8 mouse cellular contexts compared by ENCODE assay signal in the genomic region with DNA sequence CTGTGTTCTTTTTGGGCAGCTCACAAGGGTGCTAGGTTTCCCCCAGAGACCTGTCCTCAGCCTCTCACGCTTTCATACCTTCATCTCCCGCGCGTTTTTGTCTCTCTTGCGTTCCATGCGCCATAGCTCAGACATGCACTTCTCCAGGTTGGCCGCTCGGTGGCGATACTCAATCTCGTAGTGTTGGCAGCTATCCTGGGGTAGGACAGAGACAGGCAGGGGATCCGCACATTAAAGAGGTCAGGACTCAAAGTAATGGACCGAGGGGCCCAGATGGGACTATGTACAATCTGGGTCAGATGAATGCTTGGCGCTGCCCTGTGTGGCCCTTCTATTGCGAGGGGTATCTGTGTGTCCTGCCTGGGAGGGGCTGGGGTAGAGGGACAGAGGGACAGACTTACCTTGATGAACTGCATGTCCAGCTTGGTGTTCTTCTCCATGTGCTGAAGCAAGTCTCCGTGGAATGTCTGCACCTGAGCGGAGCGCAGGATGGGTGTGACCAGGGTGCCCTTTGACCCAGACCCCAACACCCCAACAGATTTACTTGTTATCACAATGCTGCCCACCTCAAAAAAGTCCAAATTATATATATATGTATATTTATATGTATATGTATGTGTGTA. TPM values are rescaled to one million over a fixed set of nuclear protein-coding genes. Genes with fewer than 3 reads are reported as not detected.
DNase-seq lines count a peak whose midpoint lies in the region; ATAC-seq lines count a peak whose summit lies in the region.

No protein-coding gene starts in this region.

- peak overlapping the region; percentile 63 for H3K9ac ChIP-seq in heart, embryonic 12.5 days
- H3K9ac ChIP-seq in limb, embryonic 13.5 days, result no peak overlapping the region
- peak overlapping the region; percentile 59 for H3K9ac ChIP-seq in midbrain, embryonic 13.5 days (replicated peaks)

- H3K36me3 ChIP-seq in heart, embryonic 12.5 days, result no peaks in the 10 kb centered on the region
- no peaks in the 10 kb centered on the region for H3K36me3 ChIP-seq in limb, embryonic 13.5 days
- no peaks in the 10 kb centered on the region for H3K36me3 ChIP-seq in midbrain, embryonic 13.5 days

- H3K4me2 ChIP-seq in heart, embryonic 12.5 days, result peak overlapping the region; percentile 80
- H3K4me2 ChIP-seq in limb, embryonic 13.5 days (replicated peaks), result peak overlapping the region; percentile 69
- H3K4me2 ChIP-seq in midbrain, embryonic 13.5 days (replicated peaks), result peak overlapping the region; percentile 83

- H3K9me3 ChIP-seq in heart, embryonic 12.5 days (replicated peaks), result no peaks in the 10 kb centered on the region
- H3K9me3 ChIP-seq in limb, embryonic 13.5 days, result no peaks in the 10 kb centered on the region
- H3K9me3 ChIP-seq in midbrain, embryonic 13.5 days, result no peaks in the 10 kb centered on the region

- peak overlapping the region; percentile 39 for H3K4me3 ChIP-seq in heart, embryonic 12.5 days
- H3K4me3 ChIP-seq in limb, embryonic 13.5 days, result peak overlapping the region; percentile 35
- H3K4me3 ChIP-seq in midbrain, embryonic 13.5 days (replicated peaks), result peak overlapping the region; percentile 42

- 15% methylated on average over 17 of the region's 17 CpGs for WGBS in heart, embryonic 12.5 days
- 14% methylated on average over 17 of the region's 17 CpGs for WGBS in limb, embryonic 13.5 days
- 15% methylated on average over 17 of the region's 17 CpGs for WGBS in midbrain, embryonic 13.5 days

- peaks cover 9% of the 10 kb centered on the region for H3K4me1 ChIP-seq in heart, embryonic 12.5 days (replicated peaks)
- peaks cover 11% of the 10 kb centered on the region for H3K4me1 ChIP-seq in limb, embryonic 13.5 days
- peaks cover 9% of the 10 kb centered on the region for H3K4me1 ChIP-seq in midbrain, embryonic 13.5 days (replicated peaks)

- ATAC-seq in heart, embryonic 12.5 days (ENCODE audit: insufficient number of reproducible peaks, low FRiP score), result no peak
- ATAC-seq in limb, embryonic 13.5 days (ENCODE audit: low FRiP score, low read depth), result no peak
- ATAC-seq in midbrain, embryonic 13.5 days, result peak; percentile 53

- DNase-seq in gastrocnemius, postnatal 10 days, result peak; percentile 56
- no peak for DNase-seq in gastrocnemius, postnatal 25 days
- peak; percentile 74 for DNase-seq in CD4-positive helper T cell, adult 2 months (ENCODE audit: low read depth, low spot score)
- peak; percentile 62 for DNase-seq in brain, adult 2 months (ENCODE audit: low read depth, low spot score)
- peak; percentile 24 to 33 for DNase-seq in thymus, adult 18-20 months

- H3K27me3 ChIP-seq in heart, embryonic 12.5 days (replicated peaks), result peaks cover 21% of the 10 kb centered on the region
- peaks cover 39% of the 10 kb centered on the region for H3K27me3 ChIP-seq in limb, embryonic 13.5 days
- peaks cover 10% of the 10 kb centered on the region for H3K27me3 ChIP-seq in midbrain, embryonic 13.5 days

- H3K27ac ChIP-seq in heart, embryonic 12.5 days (ENCODE audit: poor library complexity, severe bottlenecking), result no peak overlapping the region
- H3K27ac ChIP-seq in limb, embryonic 13.5 days, result no peak overlapping the region
- H3K27ac ChIP-seq in midbrain, embryonic 13.5 days, result no peak overlapping the region

RNA-seq across cellular contexts. Expression of gene Baiap2l2, which starts 14.1 kb away (rescaled TPM):
- 1 to 10 TPM; 3.1 to 3.6 TPM for total RNA-seq in gastrocnemius, postnatal 10 days (2021)
- total RNA-seq in gastrocnemius, postnatal 25 days (2021), result 1 to 10 TPM; 1.6 to 1.9 TPM
- 9.3 and 11.9 TPM in 2 replicates for polyA plus RNA-seq in heart, embryonic 12.5 days (2016; fragmentation: Nextera tagmentation; extraction: Ambion mirVana)
- polyA plus RNA-seq in limb, embryonic 13.5 days (2015; fragmentation: Nextera tagmentation; extraction: Ambion mirVana), result 8.8 and 11.7 TPM in 2 replicates
- 0.72 and 1.4 TPM in 2 replicates for polyA plus RNA-seq in midbrain, embryonic 13.5 days (2015; fragmentation: Nextera tagmentation; extraction: Ambion mirVana)

RNA-seq across cellular contexts. Expression of gene Slc16a8, which starts 16.7 kb away (rescaled TPM):
- total RNA-seq in gastrocnemius, postnatal 10 days (2021), result under 1 TPM in 1 of 2 experiments, not detected in 1; 0.14 TPM
- total RNA-seq in gastrocnemius, postnatal 25 days (2021), result under 1 TPM in 1 of 2 experiments, not detected in 1; 0.20 TPM
- 0.36 and 0.65 TPM in 2 replicates for polyA plus RNA-seq in heart, embryonic 12.5 days (2016; fragmentation: Nextera tagmentation; extraction: Ambion mirVana)
- 0.33 and 0.59 TPM in 2 replicates for polyA plus RNA-seq in limb, embryonic 13.5 days (2015; fragmentation: Nextera tagmentation; extraction: Ambion mirVana)
- 0.22 and 0.23 TPM in 2 replicates for polyA plus RNA-seq in midbrain, embryonic 13.5 days (2015; fragmentation: Nextera tagmentation; extraction: Ambion mirVana)

RNA-seq across cellular contexts. Expression of gene Gm49486, which starts 42.0 kb away (rescaled TPM):
- total RNA-seq in gastrocnemius, postnatal 10 days (2021), result under 1 TPM; 0.45 to 0.54 TPM
- total RNA-seq in gastrocnemius, postnatal 25 days (2021), result under 1 TPM; 0.23 to 0.54 TPM
- polyA plus RNA-seq in heart, embryonic 12.5 days (2016; fragmentation: Nextera tagmentation; extraction: Ambion mirVana), result 0.49 and 1.0 TPM in 2 replicates
- 1.3 and 1.4 TPM in 2 replicates for polyA plus RNA-seq in limb, embryonic 13.5 days (2015; fragmentation: Nextera tagmentation; extraction: Ambion mirVana)
- 0.88 and 1.0 TPM in 2 replicates for polyA plus RNA-seq in midbrain, embryonic 13.5 days (2015; fragmentation: Nextera tagmentation; extraction: Ambion mirVana)

RNA-seq across cellular contexts. Expression of gene Pick1, which starts 42.3 kb away (rescaled TPM):
- 10 to 100 TPM; 21.4 to 24.8 TPM for total RNA-seq in gastrocnemius, postnatal 10 days (2021)
- 10 to 100 TPM; 24.8 to 28.5 TPM for total RNA-seq in gastrocnemius, postnatal 25 days (2021)
- 33.8 and 37.6 TPM in 2 replicates for polyA plus RNA-seq in heart, embryonic 12.5 days (2016; fragmentation: Nextera tagmentation; extraction: Ambion mirVana)
- 52.7 and 57.4 TPM in 2 replicates for polyA plus RNA-seq in limb, embryonic 13.5 days (2015; fragmentation: Nextera tagmentation; extraction: Ambion mirVana)
- 82.2 and 86.8 TPM in 2 replicates for polyA plus RNA-seq in midbrain, embryonic 13.5 days (2015; fragmentation: Nextera tagmentation; extraction: Ambion mirVana)

RNA-seq across cellular contexts. Expression of gene Pla2g6, which starts 57.0 kb away (rescaled TPM):
- total RNA-seq in gastrocnemius, postnatal 10 days (2021), result 1 to 10 TPM; 9.2 to 9.8 TPM
- 10 to 100 TPM; 15.0 to 16.0 TPM for total RNA-seq in gastrocnemius, postnatal 25 days (2021)
- polyA plus RNA-seq in heart, embryonic 12.5 days (2016; fragmentation: Nextera tagmentation; extraction: Ambion mirVana), result 12.1 and 14.4 TPM in 2 replicates
- polyA plus RNA-seq in limb, embryonic 13.5 days (2015; fragmentation: Nextera tagmentation; extraction: Ambion mirVana), result 11.7 and 12.7 TPM in 2 replicates
- 37.5 and 43.3 TPM in 2 replicates for polyA plus RNA-seq in midbrain, embryonic 13.5 days (2015; fragmentation: Nextera tagmentation; extraction: Ambion mirVana)
